Mouse (Mus musculus) 3T3-L1 (cell line): ENCODE data around the gene Adcy4.
A peak's percentile ranks its signal among the peaks of the same experiment; 100 is the strongest.

Source experiments
- DNase-seq: peaks from one replicate; pipeline ENCODE4 v3.0.0-alpha.2; 2015; ENCODE audit warnings: low read depth, low spot score

The Adcy4 gene

GRCm38 (mm10) chr14:55788256-55789050 lies 4.6 kb upstream of the Adcy4 start, which contains the start of gene Ripk3:
TSS of gene Ripk3 (minus strand) at chr14:55788865.
- DNase-seq = peak; percentile 35

DNA sequence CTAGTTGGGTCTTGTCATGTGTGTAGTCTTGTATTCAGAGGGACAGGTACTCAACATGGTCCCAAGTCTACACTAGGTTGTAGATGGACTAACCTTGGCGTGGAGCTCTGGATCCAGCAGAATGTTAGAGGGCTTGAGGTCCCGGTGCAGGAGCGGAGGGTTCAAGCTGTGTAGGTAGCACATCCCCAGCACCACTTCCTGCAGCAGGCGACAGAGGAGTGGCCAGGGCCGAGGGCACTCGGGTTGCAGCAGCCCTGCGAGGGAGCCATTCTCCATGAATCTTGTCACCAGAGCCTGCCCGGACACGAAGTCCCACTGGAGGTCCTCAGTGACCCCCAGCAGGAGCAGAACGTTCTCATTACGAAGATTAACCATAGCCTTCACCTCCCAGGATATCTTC lies 3.8 kb upstream of the Adcy4 start:
- no peak for DNase-seq

- no peak for DNase-seq
Observed at GRCm38 (mm10) chr14:55785195-55785594, 1.3 kb upstream of the Adcy4 start.

- DNase-seq = peak; percentile 68
Observed at GRCm38 (mm10) chr14:55783171-55783957, 531 bp downstream of the Adcy4 start.

GRCm38 (mm10) chr14:55782361-55782960 lies 1.4 kb downstream of the Adcy4 start:
- no peak for DNase-seq

DNA sequence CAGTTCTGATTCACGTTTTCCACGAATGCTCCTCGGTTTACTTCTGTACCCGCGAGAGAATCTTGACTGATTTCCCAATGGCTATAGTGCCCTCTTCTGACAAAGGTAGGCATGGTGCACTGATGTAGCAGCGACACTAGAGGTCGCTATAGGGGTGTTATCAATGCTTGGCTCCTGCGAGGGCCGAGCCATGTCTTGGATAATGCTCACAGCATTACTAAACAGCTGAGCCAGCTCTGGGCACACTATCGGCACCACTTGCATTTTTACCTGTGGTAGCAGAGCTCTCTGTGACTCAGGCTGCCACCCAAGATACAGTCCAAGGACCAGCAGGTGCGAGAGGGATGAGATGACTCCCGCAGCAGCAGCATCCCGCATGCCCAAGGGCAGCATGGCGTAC lies 2.6 kb downstream of the Adcy4 start:
- DNase-seq = peak; percentile 84

GRCm38 (mm10) chr14:55780736-55781135 lies 3.2 kb downstream of the Adcy4 start:
- no peak for DNase-seq

DNA sequence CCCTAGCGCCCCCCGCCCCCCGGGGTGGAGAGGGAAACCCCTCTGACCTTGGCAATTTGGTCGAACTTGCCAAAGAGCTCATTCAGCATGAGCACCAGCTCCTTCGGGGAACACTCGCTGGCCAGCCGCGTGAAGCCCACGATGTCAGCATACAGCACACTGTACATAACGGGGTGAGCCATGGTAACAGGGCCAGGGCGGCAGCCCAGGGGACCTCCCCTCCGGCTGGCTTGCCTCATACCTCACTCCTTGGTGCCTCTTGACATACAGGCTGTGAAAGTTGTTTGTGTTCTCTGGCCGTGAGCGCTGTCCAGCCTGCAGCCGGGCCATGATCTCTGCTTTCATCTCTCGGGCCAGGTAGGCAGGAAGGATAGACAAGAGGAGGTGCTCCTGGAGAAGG lies 4.2 kb downstream of the Adcy4 start:
- DNase-seq = no peak

DNA sequence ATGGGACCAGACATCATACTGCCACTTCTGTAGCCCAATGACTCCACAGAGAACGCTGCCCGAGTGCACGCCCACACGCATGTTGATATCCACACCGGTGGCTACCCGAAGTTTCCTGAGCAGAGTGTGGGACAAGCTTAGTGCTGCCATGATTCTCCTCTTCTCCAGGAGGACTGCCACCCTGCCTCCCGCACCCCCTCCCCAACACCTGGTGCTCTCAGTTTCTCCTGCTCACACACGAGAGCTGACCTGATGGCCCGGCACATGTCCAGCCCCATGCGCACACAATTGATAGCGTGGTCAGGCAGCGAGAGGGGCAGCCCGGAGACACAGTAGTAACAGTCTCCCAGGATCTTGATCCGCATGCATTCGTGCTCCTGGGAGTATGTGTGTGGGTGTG lies 5.2 kb downstream of the Adcy4 start:
- no peak for DNase-seq

DNA sequence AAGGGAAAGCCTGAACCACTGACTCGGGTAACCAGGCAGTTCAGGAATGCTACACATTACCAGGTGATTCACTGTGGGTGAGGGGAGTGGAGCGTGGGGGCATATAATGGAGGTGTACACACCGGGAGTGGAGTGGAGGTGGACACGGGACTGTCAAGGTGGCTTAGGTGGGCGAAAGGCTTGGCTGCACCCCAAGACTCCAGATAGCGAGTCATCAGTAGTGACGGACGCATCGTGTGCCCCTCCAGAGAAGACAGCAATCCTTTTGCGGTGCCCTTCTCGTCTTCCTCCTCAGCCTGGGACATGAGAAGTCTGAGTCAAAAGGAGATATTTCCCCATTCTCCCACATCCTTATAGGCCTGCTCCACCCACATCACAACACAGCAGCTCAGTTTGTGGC lies 6.1 kb downstream of the Adcy4 start:
- no peak for DNase-seq

DNA sequence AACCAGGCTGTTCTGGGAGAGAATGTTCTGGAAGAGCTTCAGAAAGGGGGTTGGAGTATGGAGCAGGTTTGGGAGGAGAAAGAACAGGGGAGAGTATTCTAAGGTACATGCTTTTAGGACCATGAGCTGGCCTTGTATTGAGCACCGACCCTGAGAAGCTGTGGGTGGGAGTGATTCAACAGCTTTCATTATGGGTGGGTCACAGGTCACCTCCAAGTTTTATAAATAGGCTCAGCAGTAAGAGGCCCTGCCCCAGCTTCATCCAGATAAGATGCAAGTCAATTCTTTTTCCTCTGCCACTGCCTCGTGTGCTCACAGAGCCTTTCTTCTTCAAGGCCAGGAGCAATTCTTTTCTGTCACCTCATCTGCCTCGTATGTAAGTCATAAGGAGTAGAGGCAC lies 6.7 kb downstream of the Adcy4 start:
- DNase-seq = no peak

DNA sequence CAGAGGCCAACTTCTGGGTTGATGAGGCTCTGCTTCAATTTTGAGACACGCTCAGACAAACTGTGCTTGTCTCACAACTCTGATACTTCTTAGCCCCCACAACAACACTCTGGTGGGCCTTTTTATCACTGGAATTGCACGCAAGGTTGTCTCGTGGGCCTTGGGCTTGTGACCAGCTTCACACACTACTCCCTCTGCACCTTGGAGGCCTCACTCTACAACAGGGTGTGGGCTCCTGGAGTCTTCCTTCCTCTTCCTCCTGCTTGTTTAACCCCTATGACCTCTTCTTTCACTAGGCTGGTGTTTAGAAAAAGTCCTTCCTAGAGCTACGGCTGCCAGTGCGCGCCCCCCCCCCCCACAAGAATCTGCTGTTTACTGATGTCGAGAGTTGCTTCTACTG lies 7.2 kb downstream of the Adcy4 start:
- no peak for DNase-seq

DNA sequence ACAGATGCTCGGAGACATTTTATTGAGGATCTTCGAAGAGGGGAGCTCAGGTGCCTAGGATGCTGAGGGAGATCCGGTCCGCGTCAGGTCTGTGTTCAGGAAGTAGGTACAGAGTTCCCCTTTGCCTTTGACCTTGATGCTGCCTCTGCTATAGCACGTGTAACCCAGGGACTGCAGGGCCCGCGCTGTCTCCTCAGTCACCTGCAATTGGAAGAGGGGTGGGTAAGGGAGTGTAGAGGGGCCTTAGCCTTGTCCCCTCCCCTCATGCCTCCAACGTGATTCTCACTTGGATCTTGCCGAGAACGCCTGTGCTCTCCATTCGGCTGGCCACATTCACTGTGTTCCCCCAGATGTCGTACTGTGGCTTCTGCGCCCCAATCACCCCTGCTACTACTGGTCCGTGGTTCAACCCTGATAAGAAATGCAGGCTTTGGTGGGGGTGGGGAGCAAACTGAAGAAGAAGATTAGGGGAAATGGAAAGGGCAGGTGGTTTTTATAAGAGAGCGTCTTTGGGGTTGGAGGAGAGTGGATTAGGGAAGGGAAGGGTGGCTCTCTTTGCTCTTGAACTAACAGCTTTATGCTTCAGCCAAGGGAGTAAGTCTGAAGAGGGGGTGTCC lies 14.7 kb downstream of the Adcy4 start:
- DNase-seq = no peak

DNA sequence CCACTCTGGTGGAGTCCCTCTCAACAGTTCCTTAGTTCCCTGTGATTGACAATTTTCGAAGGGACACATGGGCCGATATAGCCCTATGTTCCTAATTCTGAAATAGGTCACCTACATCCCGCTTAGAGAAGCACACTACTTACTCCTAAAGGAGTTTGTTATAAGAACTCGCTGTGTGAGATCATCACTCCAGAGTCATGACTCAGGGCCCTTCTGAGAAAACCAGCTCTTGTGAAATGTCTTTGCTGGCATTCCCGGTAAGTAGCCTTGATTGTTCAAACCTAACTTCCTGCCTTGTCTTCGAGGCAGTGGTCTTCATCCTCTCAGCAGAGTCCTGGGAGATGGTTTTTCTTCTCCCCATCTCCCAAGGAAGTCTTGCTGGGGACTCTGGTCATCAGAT lies 15.3 kb downstream of the Adcy4 start:
- peak; percentile 61 for DNase-seq

DNA sequence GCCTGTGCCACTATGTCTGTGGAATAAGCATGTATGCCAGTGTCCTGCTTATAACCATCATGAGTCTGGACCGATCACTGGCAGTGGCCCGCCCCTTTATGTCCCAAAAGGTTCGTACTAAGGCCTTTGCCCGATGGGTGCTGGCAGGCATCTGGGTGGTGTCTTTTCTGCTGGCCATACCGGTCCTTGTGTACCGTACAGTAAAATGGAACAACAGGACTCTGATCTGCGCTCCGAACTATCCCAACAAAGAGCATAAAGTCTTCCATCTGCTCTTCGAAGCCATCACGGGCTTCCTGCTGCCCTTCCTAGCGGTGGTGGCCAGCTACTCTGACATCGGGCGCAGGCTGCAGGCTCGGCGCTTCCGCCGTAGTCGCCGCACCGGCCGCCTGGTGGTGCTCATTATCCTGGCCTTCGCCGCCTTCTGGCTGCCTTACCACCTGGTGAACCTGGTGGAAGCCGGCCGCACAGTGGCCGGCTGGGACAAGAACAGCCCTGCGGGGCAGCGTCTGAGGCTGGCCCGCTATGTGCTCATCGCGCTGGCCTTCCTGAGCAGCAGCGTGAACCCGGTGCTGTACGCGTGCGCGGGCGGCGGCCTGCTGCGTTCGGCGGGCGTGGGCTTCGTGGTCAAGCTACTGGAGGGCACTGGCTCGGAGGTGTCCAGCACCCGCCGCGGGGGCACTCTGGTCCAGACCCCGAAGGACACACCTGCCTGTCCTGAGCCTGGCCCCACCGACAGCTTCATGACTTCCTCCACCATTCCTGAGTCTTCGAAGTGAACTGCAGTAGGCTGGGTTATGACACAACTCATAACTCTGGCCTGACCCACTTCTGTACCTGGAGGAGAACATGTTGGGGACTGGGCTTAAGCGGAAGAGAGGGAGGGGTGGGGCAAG lies 16.1 kb downstream of the Adcy4 start:
- DNase-seq = no peak

- no peak for DNase-seq
Observed at GRCm38 (mm10) chr14:55765696-55766095, 18.2 kb downstream of the Adcy4 start, which contains the start of gene Ltb4r1. TSS of gene Ltb4r1 (plus strand) at chr14:55765962.

GRCm38 (mm10) chr14:55763166-55763565 lies 20.7 kb downstream of the Adcy4 start:
- DNase-seq = no peak

- no peak for DNase-seq
Observed at GRCm38 (mm10) chr14:55762001-55762821, 21.7 kb downstream of the Adcy4 start.

DNA sequence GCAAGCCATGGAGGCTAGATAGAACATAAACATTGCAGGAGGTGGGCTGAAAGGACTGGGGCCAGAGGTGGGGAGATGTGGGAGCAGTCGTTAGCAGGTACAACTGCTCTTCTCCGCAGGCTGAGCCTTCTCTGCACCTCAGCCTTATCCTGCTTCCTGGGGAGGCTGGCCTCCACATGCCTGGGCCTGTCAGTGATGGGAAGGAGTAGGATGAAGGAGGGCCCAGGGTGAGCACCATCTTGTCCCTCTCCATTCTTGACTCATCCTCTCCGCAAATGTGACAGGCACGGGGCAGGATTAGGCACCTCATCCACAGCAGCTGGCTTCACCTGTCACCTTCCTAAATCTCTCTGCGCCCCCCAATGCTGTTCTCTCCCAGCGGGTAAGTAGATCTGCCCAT lies 22.7 kb downstream of the Adcy4 start, which contains the start of gene Ltb4r2:
TSS of gene Ltb4r2 (plus strand) at position 266 of the 400 bp plus-strand sequence.
- no peak for DNase-seq

DNA sequence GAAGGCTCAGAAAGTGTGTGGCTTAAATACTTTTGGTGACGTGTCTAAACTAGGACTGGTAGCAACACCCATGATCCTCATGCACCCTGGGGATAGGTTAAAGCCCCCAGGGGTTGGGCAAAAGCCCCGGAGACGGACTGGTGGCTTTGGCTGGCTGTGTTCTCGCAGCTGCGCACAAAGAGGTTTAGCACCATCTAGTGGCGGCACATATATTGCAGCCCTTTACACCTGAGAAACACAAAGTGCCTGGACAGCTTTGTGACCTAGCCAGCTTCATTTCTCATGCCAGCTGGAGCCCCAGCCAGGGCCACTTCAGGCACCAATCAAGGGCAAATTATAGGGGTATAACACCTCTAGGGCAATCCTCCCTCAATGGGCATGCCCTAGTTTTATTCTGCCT lies 23.7 kb downstream of the Adcy4 start:
- DNase-seq = peak; percentile 85
